Mouse (Mus musculus) kidney, adult 2 months (tissue): ENCODE results near the gene Setdb1. TPM values are rescaled to one million over a fixed set of nuclear protein-coding genes. Genes with fewer than 3 reads are reported as not detected.

Source experiments
- DNase-seq: peaks from one replicate; pipeline ENCODE4 v3.0.0; 2021
- H3K27ac ChIP-seq: fragments of 200-500 bp; 2 replicates; pipeline ENCODE4 v1.5.1; 2012; ENCODE audit warnings: low read depth, low read length, control low read depth, inconsistent platforms; ENCODE audit not compliant: insufficient read depth
- H3K27me3 ChIP-seq: fragments of 200-500 bp; replicated peaks from 2 replicates; pipeline ENCODE4 v1.6.1; 2012; ENCODE audit warnings: mild to moderate bottlenecking, moderate library complexity, low read length, inconsistent platforms; ENCODE audit not compliant: control insufficient read depth, insufficient read depth
- H3K36me3 ChIP-seq: fragments of 200-500 bp; 2 replicates; pipeline ENCODE4 v1.6.1; 2012; ENCODE audit warnings: mild to moderate bottlenecking, moderate library complexity, low read length, inconsistent platforms; ENCODE audit not compliant: control insufficient read depth, insufficient read depth
- H3K4me1 ChIP-seq: fragments of 200-500 bp; 2 replicates; pipeline ENCODE4 v1.6.1; 2011; ENCODE audit warnings: low read length; ENCODE audit not compliant: control insufficient read depth, insufficient read depth
- H3K4me3 ChIP-seq: fragments of 200-500 bp; 2 replicates; pipeline ENCODE4 v1.5.1; 2011; ENCODE audit warnings: mild to moderate bottlenecking, low read depth, low read length, control low read depth; ENCODE audit not compliant: insufficient read depth
- CTCF ChIP-seq: fragments of 200-500 bp; conservative IDR thresholded peaks from 2 replicates; pipeline ENCODE4 v1.5.1; 2011; ENCODE audit warnings: low read depth, mild to moderate bottlenecking, control low read depth, low read length, moderate library complexity, mixed read lengths; ENCODE audit not compliant: insufficient read depth, insufficient read length
- POLR2A ChIP-seq: fragments of 200-500 bp; IDR thresholded peaks from one replicate; pipeline ENCODE4 v1.6.1; 2011; ENCODE audit warnings: low read depth, low read length, control low read depth
- WGBS: fragments of 180-500 bp; shearing (Covaris S2); methylation state at CpG from one replicate; pipeline ENCODE4 v1.1.7; 2018; 5-methylcytosine and 5-hydroxymethylcytosine counted together
- polyA plus RNA-seq: library from polyadenylated mRNA; depleted of rRNA; stranded (reverse); fragments of >200 nt; gene quantifications from 2 replicates; pipeline ENCODE4 v1.2.3, GENCODE M21; 2012

Gene Setdb1
- polyA plus RNA-seq, 1 experiment = 11.6 TPM

DNA sequence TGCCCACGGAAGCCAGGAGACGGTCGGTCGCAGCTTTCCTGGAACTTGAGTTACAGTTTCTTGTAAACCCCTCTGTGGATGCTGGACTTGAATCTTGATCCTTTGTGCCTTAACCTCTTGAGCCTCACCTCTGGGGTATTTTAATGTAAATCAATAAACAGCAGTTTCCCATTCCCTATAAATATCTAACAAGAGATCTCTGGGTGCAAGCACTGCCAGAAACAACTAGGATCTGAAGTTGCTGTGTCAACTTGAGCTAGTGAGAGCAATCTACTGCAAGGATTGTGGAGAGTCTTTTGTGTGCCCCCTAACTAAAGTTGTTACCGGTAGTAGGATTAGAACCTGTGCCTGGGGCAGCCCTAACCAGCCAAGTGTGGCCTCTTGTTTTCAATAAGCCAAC, 71.6 kb downstream of the Setdb1 start:
- WGBS = 41% methylated on average over 5 of the region's 5 CpGs
- TF ChIP-seq POLR2A = no peak
- no peak for TF ChIP-seq CTCF
- peaks cover 8% of the 10 kb centered on the region; the same call in 1 of the 2 replicates for H3K36me3 ChIP-seq
- no peak for DNase-seq
- peaks cover 40% of the 10 kb centered on the region for H3K4me1 ChIP-seq
- H3K27ac ChIP-seq = peak overlapping the region; percentile 87
- H3K4me3 ChIP-seq = no peak overlapping the region
- H3K27me3 ChIP-seq = no peaks in the 10 kb centered on the region

DNA sequence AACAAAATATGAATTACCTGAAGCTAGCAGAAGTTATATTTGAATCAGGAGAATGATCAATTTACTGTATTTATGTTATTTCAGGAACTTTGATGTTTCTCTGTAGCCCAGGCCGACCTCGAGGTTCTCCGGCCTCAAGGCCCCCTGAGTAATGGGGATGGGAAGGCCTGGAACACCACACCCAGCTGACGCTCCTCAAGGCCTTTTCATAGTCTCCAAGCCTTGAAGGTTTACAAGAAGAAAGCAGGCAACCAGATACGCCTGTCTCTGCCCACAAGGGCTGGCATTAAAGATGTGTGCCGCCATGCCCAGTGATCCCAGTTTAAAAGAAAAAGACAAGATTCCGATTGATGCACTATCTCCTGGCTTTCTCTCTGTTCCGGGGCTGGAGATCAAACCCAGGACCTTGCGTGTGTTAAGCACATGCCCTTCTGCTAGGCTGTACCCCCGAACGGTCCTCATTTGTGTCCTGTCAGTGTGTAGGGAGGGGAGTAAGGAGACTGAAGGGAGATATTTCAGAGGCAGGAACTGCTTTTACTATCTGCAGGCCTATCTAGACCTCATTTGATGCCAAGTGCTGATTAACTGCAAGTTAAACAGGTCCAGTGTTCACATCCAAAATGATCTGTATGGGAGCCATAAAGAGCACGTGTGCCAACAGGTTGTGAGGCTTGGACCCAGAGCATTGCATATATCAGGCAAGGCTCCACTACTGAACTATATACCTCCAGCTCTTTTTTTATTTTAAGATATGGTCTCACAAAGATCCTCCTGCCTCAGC, 72.3 kb downstream of the Setdb1 start:
- H3K4me3 ChIP-seq = peak overlapping the region; percentile 74
- 62% methylated on average over 12 of the region's 12 CpGs for WGBS
- H3K36me3 ChIP-seq = peaks cover 6% of the 10 kb centered on the region; the same call in 1 of the 2 replicates
- peak overlapping the region; percentile 87 for H3K27ac ChIP-seq
- H3K4me1 ChIP-seq = peaks cover 37% of the 10 kb centered on the region
- H3K27me3 ChIP-seq = no peaks in the 10 kb centered on the region
- TF ChIP-seq POLR2A (no peak), CTCF (no peak)
- no peak for DNase-seq

DNA sequence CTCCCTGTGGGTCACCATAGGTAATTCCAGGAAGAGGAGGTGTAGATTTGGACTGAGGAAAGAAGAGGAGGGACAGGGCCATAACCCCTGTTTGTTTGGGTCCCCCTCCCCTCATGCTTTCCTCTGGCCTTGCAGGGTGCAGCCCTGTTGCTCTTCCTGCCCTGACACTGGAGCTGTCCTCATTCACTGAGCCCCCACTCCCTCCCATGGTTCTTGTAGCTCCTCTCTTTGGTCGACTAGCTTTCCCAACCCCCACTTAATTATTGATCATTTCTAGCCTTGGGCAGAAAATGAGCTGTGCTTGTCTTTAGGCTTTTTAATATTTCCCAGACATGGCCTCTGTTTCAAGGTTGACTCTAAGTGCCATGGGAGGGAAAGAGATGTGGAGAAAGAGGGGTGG, 72.9 kb downstream of the Setdb1 start:
- peak overlapping the region; percentile 87 for H3K27ac ChIP-seq
- no peak for DNase-seq
- peak overlapping the region; percentile 74 for H3K4me3 ChIP-seq
- no peak for TF ChIP-seq CTCF
- H3K36me3 ChIP-seq = peaks cover 6% of the 10 kb centered on the region; the same call in 1 of the 2 replicates
- no peaks in the 10 kb centered on the region for H3K27me3 ChIP-seq
- 7% methylated on average over 1 of the region's 1 CpGs for WGBS
- H3K4me1 ChIP-seq = peaks cover 40% of the 10 kb centered on the region

DNA sequence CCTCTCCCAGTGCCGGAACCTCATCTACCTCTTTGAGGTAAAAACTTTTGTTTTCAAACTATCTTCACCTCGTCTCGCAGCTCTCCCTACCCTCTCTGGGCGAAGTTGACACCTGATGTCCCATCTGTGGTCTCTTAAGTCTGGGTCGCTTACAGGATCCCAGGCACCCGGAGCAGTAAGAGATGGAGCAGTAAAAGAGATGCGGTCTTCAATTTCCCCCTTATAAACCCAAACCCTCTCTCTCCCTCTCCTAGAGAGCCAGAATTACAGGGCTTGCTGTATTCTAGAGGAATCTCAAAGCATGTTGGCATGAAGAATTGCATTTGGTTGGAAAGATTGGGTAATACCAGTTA, 73.4 kb downstream of the Setdb1 start:
- no peak for DNase-seq
- H3K27ac ChIP-seq = peak overlapping the region; percentile 87
- H3K27me3 ChIP-seq = no peaks in the 10 kb centered on the region
- under 1% methylated on average over 7 of the region's 7 CpGs for WGBS
- TF ChIP-seq CTCF (no peak), POLR2A (no peak)
- H3K4me3 ChIP-seq = peak overlapping the region; percentile 74
- peaks cover 4% of the 10 kb centered on the region; the same call in 1 of the 2 replicates for H3K36me3 ChIP-seq
- H3K4me1 ChIP-seq = peaks cover 40% of the 10 kb centered on the region

DNA sequence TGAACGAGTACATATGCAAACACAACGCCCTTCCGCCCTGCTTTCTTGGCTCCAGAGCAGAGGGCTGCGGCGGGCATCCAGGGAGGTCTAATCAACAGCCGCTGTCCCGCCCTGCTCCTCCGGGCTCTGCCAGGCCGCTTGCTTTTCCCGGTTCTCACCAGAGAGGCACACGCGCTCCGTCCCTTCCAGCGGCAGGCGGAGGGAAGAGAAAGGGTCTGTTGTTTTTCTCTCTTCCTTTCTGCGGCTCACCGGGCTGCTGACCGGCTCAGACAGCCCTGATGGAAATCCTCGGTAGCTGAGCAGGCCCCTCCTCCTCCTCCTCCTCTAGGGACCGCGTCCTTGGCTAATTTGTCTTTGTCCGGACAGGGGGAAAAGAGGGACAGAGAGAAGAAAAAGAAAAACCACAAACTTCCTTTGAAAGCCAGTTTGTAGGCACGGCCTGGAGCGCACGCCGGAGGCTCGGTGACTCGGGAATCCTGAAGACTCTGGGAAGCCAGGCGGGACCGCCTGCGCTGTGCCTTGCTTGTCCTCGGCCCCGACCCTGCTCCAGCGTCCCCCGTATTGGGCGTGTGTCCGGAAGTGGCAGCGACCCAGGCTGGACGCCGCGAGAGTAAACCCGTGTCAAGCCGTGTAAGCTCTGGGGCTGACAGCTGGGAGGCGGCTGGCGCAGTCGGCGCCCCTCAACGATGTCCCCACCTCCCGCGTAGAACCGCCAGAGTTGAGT, 74.0 kb downstream of the Setdb1 start:
- Histone ChIP-seq H3K36me3 (no peaks in the 10 kb centered on the region), H3K4me3 (peak overlapping the region; percentile 74), H3K4me1 (peaks cover 37% of the 10 kb centered on the region), H3K27me3 (no peaks in the 10 kb centered on the region), H3K27ac (peak overlapping the region; percentile 87)
- under 1% methylated on average over 51 of the region's 51 CpGs for WGBS
- peak; percentile 91 for DNase-seq
- TF ChIP-seq POLR2A (peak; percentile 66), CTCF (peak; percentile 36)

DNA sequence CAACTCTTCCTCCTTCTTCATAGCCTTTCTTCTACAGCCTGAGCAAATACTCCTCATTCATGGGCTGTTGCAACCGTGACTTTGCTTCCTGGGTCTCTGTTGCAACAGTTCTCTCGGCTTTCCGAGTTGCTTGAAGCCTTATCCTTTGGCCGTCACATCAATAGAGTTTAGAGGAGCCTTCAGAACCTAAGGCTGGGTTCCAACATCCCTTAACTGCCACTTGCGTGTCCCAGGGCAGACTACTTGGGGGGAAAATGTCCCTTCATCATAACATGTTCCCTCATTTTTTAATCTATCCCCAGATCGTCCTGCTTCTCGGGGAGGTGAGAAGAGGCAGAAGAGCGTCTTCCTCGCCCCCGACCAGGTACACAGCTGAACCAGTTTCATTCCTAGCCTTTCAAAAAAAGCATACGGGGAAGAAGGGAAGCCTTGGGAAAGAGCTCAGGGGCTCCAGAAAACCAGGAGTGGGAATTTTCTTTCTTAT, 74.6 kb downstream of the Setdb1 start:
- DNase-seq = peak; percentile 60
- Histone ChIP-seq H3K36me3 (no peaks in the 10 kb centered on the region), H3K4me1 (peaks cover 34% of the 10 kb centered on the region), H3K27me3 (no peaks in the 10 kb centered on the region), H3K4me3 (peak overlapping the region; percentile 74), H3K27ac (peak overlapping the region; percentile 87)
- TF ChIP-seq POLR2A = no peak
- TF ChIP-seq CTCF = no peak
- under 1% methylated on average over 11 of the region's 11 CpGs for WGBS

DNA sequence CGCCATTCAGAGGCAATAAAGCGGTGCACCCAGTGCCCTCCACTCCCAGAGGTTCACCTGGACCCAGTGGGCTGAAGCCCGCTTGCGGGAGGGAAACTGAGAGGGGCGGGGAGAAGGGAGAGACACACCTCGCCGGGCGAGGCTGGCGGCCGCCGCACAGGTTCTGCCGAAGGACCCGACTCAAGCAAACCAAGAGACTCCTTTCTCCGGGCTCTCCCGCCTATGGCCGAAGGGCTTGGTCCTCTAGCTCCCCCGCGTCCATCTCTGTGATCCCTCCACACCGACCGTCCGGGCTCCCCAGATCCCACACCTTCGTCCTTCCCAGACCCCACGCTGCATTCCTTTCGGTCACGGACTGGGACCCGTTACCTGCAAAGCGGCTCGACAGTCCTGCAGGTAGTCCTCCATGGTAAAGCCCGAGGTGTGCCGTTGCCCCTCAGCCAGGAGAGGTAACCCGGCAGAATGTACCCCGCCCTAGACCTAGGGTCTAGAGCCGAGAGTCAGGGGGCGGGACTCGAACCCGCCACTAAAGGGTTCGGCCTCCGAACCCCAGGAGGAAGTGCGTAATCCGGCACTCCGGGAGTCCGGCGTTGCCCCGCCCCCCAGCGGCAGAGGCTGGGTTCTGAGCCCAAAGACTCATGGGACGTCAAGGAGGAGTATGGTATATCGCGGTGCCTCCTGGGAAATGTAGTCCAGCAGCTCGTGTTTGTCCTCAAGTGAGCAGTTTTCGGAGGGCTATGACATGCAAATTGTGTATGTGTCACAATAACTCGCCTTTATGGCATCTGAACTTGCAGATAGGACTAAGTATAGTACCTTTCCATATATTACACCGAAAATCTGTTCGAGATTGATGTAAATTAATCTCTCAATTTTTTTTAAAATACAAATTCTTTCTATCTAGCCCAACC, 75.5 kb downstream of the Setdb1 start, which contains the start of the genes Mindy1 and Prune1:
Mindy1 (plus strand) TSS at position 130 of the 911 bp plus-strand sequence.
Prune1 (minus strand) TSS at position 861 of the 911 bp plus-strand sequence.
- Histone ChIP-seq H3K27ac (peak within 1 kb of the TSS; percentile 93), H3K36me3 (no peaks in the 10 kb centered on the region), H3K4me3 (peak within 1 kb of the TSS; percentile 74), H3K4me1 (peaks cover 33% of the 10 kb centered on the region), H3K27me3 (no peaks in the 10 kb centered on the region)
- TF ChIP-seq CTCF (0 out of 2 replicates have a peak, but pooled peaks have one; percentile 23), POLR2A (no peak)
- DNase-seq = peak; percentile 99
- under 1% methylated on average over 53 of the region's 53 CpGs for WGBS
